In genomic region chr9:35569571-35570534, GRCm38 (mm10) we compare ENCODE assay signal across 7 mouse cellular contexts. TPM values are rescaled to one million over a fixed set of nuclear protein-coding genes. Genes with fewer than 3 reads are reported as not detected.
DNase-seq lines count a peak whose midpoint lies in the region; ATAC-seq lines count a peak whose summit lies in the region.

Gene Pate2 (plus strand): TSS chr9:35570284.
Gene Hyls1 (minus strand): TSS chr9:35570398.

- peak within 1 kb of the TSS; percentile 92 for H3K27ac ChIP-seq in embryonic facial prominence, embryonic 12.5 days
- H3K27ac ChIP-seq in limb, embryonic 11.5 days (replicated peaks; ENCODE audit: low read depth, low read length): peak within 1 kb of the TSS; percentile 88
- H3K27ac ChIP-seq in midbrain, embryonic 14.5 days (replicated peaks; ENCODE audit: low read depth, low read length): peak within 1 kb of the TSS; percentile 90

- H3K9ac ChIP-seq in embryonic facial prominence, embryonic 12.5 days: peak within 1 kb of the TSS; percentile 85
- peak within 1 kb of the TSS; percentile 77 for H3K9ac ChIP-seq in limb, embryonic 11.5 days (ENCODE audit: low read length)
- H3K9ac ChIP-seq in midbrain, embryonic 14.5 days (replicated peaks; ENCODE audit: low read length): peak within 1 kb of the TSS; percentile 78

- H3K36me3 ChIP-seq in embryonic facial prominence, embryonic 12.5 days: peaks cover 26% of the 10 kb centered on the region
- H3K36me3 ChIP-seq in limb, embryonic 11.5 days (ENCODE audit: control insufficient read depth, insufficient read depth, low read length): peaks cover 4% of the 10 kb centered on the region; the same call in 1 of the 2 replicates
- peaks cover 32% of the 10 kb centered on the region for H3K36me3 ChIP-seq in midbrain, embryonic 14.5 days (ENCODE audit: control insufficient read depth, insufficient read depth, low read length)

- H3K4me3 ChIP-seq in embryonic facial prominence, embryonic 12.5 days: peak within 1 kb of the TSS; percentile 83
- peak within 1 kb of the TSS; percentile 65 for H3K4me3 ChIP-seq in limb, embryonic 11.5 days (ENCODE audit: low read depth, low read length)
- H3K4me3 ChIP-seq in midbrain, embryonic 14.5 days (replicated peaks; ENCODE audit: low read depth, low read length): peak within 1 kb of the TSS; percentile 81

- H3K27me3 ChIP-seq in embryonic facial prominence, embryonic 12.5 days: peaks cover 10% of the 10 kb centered on the region
- no peaks in the 10 kb centered on the region for H3K27me3 ChIP-seq in limb, embryonic 11.5 days (ENCODE audit: control insufficient read depth, insufficient read depth, low read length)
- no peaks in the 10 kb centered on the region for H3K27me3 ChIP-seq in midbrain, embryonic 14.5 days (ENCODE audit: control insufficient read depth, insufficient read depth, low read length)

- under 1% methylated on average over 86 of the region's 86 CpGs for WGBS in embryonic facial prominence, embryonic 12.5 days
- WGBS in limb, embryonic 11.5 days: under 1% methylated on average over 86 of the region's 86 CpGs
- WGBS in midbrain, embryonic 14.5 days: under 1% methylated on average over 86 of the region's 86 CpGs

- H3K4me1 ChIP-seq in embryonic facial prominence, embryonic 12.5 days: peaks cover 8% of the 10 kb centered on the region
- no peaks in the 10 kb centered on the region for H3K4me1 ChIP-seq in limb, embryonic 11.5 days (ENCODE audit: control insufficient read depth, insufficient read depth, low read length)
- H3K4me1 ChIP-seq in midbrain, embryonic 14.5 days (ENCODE audit: control insufficient read depth, insufficient read depth, low read length): peaks cover 9% of the 10 kb centered on the region; the same call in 1 of the 2 replicates

- H3K9me3 ChIP-seq in embryonic facial prominence, embryonic 12.5 days: no peaks in the 10 kb centered on the region
- no peaks in the 10 kb centered on the region for H3K9me3 ChIP-seq in limb, embryonic 11.5 days (ENCODE audit: control insufficient read depth, low read length)
- H3K9me3 ChIP-seq in midbrain, embryonic 14.5 days (ENCODE audit: control insufficient read depth, low read length): no peaks in the 10 kb centered on the region

- H3K4me2 ChIP-seq in embryonic facial prominence, embryonic 12.5 days (replicated peaks): peak within 1 kb of the TSS; percentile 66
- peak within 1 kb of the TSS; percentile 47 for H3K4me2 ChIP-seq in limb, embryonic 11.5 days (ENCODE audit: low read depth, severe bottlenecking)
- H3K4me2 ChIP-seq in midbrain, embryonic 14.5 days (ENCODE audit: low read length): peak within 1 kb of the TSS; percentile 77

- peak; percentile 97 for ATAC-seq in embryonic facial prominence, embryonic 12.5 days (ENCODE audit: insufficient number of reproducible peaks, insufficient read depth, low FRiP score, low TSS enrichment)
- peak; percentile 96 for ATAC-seq in limb, embryonic 11.5 days (ENCODE audit: insufficient number of reproducible peaks, low FRiP score, low TSS enrichment, low read depth)
- peak; percentile 98 for ATAC-seq in midbrain, embryonic 14.5 days (ENCODE audit: low FRiP score, low TSS enrichment)

- DNase-seq in adrenal gland, postnatal 25 days: peak; percentile 93
- peak; percentile 100 for DNase-seq in heart, adult 11 months
- DNase-seq in kidney, adult 18-20 months: peak; percentile 92
- DNase-seq in limb, embryonic 11.5 days (ENCODE audit: low spot score): peak; percentile 94
- DNase-seq in midbrain, embryonic 14.5 days: peak; percentile 99
- DNase-seq in spleen, adult 18-20 months: peak; percentile 89 to 92

RNA-seq across cellular contexts. Expression of gene Pate2, which starts in this region (rescaled TPM):
- 0.52 TPM in 1 of 2 replicates, not detected in the other for total RNA-seq in adrenal gland, postnatal 25 days (2021)
- polyA plus RNA-seq in embryonic facial prominence, embryonic 12.5 days (2016; fragmentation: Nextera tagmentation; extraction: Ambion mirVana): 1.2 and 1.3 TPM in 2 replicates
- 0.43 and 0.52 TPM in 2 replicates for polyA plus RNA-seq in limb, embryonic 11.5 days (2014; fragmentation: Nextera tagmentation; extraction: Ambion mirVana)
- 0.62 and 0.74 TPM in 2 replicates for polyA plus RNA-seq in midbrain, embryonic 14.5 days (2014; fragmentation: Nextera tagmentation; extraction: Ambion mirVana)

RNA-seq across cellular contexts. Expression of gene Hyls1, which starts in this region (rescaled TPM):
- 4.5 and 5.4 TPM in 2 replicates for total RNA-seq in adrenal gland, postnatal 25 days (2021)
- 20.3 and 23.6 TPM in 2 replicates for polyA plus RNA-seq in embryonic facial prominence, embryonic 12.5 days (2016; fragmentation: Nextera tagmentation; extraction: Ambion mirVana)
- polyA plus RNA-seq in limb, embryonic 11.5 days (2014; fragmentation: Nextera tagmentation; extraction: Ambion mirVana): 23.8 and 24.4 TPM in 2 replicates
- 16.4 and 21.3 TPM in 2 replicates for polyA plus RNA-seq in midbrain, embryonic 14.5 days (2014; fragmentation: Nextera tagmentation; extraction: Ambion mirVana)

Comparison
In these comparisons a context has a peak if more than half of its experiments do, and no peak if none do; other contexts are left out.
1. Peak in every context shown above with its lines: DNase-seq, ATAC-seq, H3K4me3 ChIP-seq and H3K27ac ChIP-seq.